Mouse (Mus musculus): Measurements from ENCODE around the gene Padi1.
A peak's percentile ranks its signal among the peaks of the same experiment; 100 is the strongest.

The Padi1 gene

GRCm38 (mm10) chr4:140845666-140846065 is at the start of gene Padi1:
Gene Padi1, minus strand, starts transcription at chr4:140845778.
- DNase-seq (ENCODE audit: inconsistent ontology term): no peak

DNA sequence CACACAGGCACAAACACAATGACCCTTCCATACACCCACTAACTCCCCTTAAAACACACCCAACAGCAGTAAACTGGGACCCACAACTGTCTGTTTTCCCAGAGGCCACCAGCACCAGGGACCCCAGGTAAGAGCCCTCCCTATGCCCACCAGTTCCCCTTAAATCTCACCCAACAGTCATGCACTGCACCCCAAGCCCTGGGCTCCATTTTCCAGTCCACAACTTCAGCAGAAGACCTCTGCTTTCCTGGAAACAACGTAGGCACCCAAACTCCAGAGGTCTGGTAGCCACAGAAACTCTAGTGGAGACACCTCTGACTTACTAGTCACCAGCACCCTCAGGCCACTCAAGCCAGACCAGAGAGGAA is 46.6 kb upstream of the Padi1 start:
- no peak for DNase-seq (ENCODE audit: inconsistent ontology term)

GRCm38 (mm10) chr4:140891525-140892162 is 46.1 kb upstream of the Padi1 start:
- DNase-seq (ENCODE audit: inconsistent ontology term): no peak

- no peak for DNase-seq (ENCODE audit: inconsistent ontology term)
These were observed 38.3 kb upstream of the Padi1 start for GRCm38 (mm10) chr4:140883852-140884251.

DNA sequence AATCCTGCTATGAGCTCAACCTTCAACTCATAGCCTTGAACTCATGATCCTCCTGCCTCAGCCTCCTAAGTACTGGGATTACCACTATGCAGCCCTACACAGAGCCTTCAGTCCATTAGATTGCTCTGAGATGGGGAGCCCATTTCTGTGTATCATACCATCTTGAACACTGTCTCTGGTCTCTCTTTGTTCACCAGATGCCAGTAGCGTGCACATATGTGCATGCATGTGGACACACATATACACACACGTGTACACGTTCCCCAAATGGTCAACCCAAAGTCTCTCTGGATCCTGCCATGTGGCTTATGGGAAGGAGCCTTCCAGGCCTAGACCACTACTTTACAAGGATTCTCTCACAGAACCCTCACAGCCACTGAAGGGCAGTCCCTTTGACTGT is 37.4 kb upstream of the Padi1 start:
- no peak for DNase-seq (ENCODE audit: inconsistent ontology term)

DNA sequence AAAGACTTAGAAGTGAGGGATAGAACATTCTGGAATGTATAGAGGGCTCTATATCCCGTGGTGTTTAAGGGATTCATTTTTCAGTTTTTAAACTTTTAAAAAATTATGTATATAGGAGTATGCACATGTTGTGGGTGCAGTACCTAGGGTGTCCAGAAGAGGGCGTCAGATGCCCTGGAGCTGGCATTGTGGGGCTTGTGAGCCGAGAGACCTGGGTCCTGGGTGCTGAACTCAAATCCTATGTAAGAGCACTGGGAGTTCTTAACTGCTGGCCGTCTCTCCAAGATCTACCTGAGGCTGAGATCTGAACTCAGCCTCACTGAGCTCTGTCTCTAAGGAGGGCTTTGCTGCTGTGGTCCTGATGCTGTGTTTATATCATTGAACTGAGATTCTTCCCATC is 36.8 kb upstream of the Padi1 start:
- no peak for DNase-seq (ENCODE audit: inconsistent ontology term)

GRCm38 (mm10) chr4:140881771-140882170 is 36.2 kb upstream of the Padi1 start:
- DNase-seq (ENCODE audit: inconsistent ontology term): no peak

DNA sequence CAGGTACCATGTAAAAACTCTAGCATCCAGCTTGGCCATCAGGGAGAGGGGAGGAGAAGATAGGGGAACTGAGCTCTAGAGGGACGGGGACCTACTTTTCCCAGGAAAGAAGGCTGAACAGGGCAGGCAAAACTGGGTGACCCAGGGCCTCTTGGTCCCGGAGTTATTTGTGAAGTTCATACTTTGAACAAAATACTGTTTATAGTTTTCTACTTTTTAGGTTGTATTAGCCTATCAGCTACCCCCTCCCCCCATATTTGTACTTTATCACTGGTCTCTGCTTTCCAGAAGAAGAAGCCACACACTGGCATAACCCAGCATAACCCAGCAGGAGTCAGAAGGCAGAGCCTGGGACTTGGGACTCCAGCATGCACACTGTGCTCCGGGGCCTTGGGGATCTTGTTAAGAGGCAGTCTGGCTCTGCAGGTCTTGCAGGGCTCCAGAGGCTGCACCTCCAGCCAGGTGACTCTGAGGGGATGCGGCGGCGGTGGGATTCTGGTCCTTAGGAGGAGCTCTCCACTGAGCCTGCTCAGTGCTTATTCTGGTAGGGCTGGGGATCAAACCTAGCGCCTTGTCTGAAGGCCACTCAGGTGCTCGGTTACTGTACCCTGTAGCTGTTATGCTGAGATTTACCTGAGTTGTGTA is 35.6 kb upstream of the Padi1 start:
- DNase-seq (ENCODE audit: inconsistent ontology term): no peak

DNA sequence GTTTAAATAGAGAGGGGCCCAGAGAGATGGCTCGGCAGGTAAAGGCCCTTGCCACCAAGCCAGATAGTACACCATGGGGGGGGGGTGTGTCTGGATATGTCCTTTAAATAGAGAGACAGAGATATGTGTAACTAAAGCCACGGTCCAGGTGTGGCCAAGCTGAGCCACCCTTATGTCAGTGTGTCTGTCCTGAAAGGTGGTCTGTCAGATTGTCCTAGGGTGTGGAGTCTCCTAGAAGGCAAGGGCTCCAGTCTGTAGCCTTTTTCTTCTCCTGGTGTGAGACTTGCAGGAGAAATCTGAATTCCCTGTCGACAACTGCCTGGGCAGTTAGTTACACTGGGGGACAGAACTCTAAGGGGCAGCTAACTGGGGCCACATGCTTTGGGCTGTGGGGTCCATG is 34.6 kb upstream of the Padi1 start:
- no peak for DNase-seq (ENCODE audit: inconsistent ontology term)

- peak; percentile 41 for DNase-seq (ENCODE audit: inconsistent ontology term)
These were observed 34.2 kb upstream of the Padi1 start for GRCm38 (mm10) chr4:140879739-140880138.

DNA sequence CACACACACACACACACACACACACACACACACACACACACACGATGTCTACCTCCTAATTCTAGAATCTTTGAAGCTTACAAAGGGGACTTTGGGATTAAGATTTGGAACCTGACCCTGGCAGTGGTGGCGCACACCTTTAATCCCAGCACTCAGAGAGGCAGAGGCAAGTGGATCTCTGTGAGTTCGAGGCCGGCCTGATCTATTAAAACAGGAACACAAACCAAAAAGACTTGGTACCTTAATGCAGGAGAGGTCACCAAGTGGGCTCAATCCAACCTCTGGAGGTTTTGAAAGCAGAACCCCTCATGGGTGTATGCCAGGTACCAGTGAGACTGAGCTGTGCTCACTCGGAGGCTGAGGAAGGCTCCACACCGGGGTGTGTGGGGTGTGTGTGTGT is 33.5 kb upstream of the Padi1 start:
- no peak for DNase-seq (ENCODE audit: inconsistent ontology term)

- no peak for DNase-seq (ENCODE audit: inconsistent ontology term)
These were observed 33.1 kb upstream of the Padi1 start for GRCm38 (mm10) chr4:140878655-140879054.

GRCm38 (mm10) chr4:140877441-140877840 is 31.9 kb upstream of the Padi1 start:
- DNase-seq (ENCODE audit: inconsistent ontology term): no peak

DNA sequence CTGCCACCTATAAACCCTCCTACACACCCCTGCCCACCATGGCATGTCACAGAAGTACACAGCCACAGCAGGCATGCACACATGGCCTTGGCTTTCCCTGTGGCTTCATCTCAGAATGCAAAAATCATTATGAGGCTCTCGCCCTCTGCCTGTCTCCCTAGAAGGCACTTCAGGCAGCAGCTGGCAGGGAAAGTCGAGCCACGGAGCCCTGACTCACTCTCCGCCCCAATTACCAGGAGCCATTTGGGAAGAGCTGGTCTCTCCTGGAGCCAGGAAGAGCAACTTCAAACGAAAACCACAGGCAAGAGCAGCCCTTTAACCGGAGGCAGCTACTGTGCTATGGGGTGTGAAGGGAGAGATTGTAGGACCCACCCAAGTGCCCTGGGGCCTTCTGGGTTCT is 31.1 kb upstream of the Padi1 start:
- peak; percentile 65 for DNase-seq (ENCODE audit: inconsistent ontology term)

DNA sequence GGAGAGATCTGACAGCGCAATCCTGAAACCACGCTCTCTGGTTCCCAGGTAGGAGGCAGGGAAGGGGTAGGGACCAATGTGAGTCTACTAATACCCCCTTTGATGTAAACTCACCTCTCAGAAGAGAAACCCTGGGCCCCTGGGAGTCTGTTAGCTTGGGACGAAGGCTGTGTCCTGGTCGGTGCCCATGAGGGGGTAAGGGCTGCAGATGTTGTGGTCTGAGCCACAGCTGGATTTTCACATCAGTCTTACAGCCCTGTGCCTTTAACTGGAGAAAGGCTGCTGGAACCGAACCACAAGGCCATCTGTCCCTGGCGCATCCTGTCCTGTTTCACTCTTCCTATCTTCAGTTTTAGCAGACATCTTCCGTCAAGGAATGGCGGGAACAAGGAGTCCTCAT is 30.6 kb upstream of the Padi1 start:
- DNase-seq (ENCODE audit: inconsistent ontology term): no peak

DNA sequence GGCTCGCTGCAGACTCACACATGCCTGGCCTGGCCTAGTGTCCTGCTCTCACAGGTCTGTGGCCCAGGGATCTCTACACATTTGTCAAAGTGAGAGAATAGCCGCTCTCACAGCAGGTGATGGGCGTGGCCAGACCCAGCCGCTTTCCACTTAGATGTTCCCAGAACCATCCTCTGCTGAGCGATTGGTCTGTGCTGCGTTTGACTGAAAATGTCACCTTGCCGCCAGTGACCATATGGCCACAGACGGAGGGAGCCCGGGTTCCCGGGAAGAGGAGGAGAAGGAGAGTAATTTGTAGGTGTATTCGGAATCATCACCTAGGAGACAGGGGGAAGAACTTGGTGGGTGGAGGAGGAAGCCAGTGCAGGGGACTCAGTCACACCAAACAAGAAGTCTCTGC is 27.4 kb upstream of the Padi1 start:
- DNase-seq (ENCODE audit: inconsistent ontology term): no peak

DNA sequence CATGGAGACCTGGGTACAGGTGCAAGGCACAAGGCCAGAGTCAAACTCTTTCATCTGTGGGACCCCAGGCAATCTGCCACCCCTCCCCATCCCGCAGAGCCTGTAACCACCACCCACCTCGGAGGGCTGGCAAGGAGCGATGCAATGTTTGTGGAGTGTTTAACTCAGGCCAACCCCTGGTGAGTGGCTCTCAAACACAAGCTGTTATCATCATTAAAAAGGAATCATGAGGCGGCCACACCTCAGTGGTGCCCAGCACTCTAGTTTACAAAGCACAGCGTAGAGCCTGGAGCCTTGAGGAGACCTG is 27.1 kb upstream of the Padi1 start:
- no peak for DNase-seq (ENCODE audit: inconsistent ontology term)

- DNase-seq (ENCODE audit: inconsistent ontology term): no peak
These were observed 26.5 kb upstream of the Padi1 start for GRCm38 (mm10) chr4:140871851-140872685.

DNA sequence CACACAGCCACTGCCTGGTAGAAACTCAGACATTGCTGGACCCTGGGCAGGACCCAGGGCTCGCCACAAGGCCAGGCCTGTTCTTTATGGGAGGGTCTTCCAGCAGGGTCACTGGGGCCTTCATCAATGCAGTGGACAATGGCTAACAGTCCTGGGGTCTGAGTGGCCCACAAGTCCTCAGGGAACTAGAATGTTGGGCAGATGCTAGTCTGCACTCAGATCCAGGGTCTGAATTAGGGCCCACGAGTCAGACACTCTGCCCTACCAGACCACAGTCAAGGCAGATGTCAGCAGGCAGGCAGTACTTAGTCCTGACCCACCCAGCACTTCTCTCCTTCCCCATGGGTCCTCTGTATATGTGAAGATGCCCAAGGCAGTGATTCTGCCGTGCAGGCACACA is 25.8 kb upstream of the Padi1 start:
- DNase-seq (ENCODE audit: inconsistent ontology term): no peak

GRCm38 (mm10) chr4:140870876-140871275 is 25.3 kb upstream of the Padi1 start:
- DNase-seq (ENCODE audit: inconsistent ontology term): no peak

DNA sequence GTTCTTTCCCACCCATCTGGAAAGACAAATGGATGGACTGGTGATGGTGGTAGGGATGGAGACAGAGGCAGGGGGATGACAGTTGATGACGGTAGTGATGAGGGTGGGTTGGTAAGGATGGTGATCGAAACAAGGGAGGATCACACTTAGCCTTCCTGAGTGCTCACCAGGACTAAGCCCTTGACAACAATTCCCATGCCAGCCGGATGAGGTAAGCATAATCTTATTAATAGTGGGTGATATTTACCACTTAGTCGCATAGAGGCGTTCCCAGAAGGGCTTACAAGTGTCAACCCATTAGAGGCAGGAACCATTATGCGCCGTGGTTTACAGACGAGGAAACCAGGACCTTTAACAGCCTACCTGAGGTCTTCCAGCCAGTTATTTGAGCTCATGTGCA is 24.4 kb upstream of the Padi1 start:
- no peak for DNase-seq (ENCODE audit: inconsistent ontology term)

- no peak for DNase-seq (ENCODE audit: inconsistent ontology term)
These were observed 23.1 kb upstream of the Padi1 start for GRCm38 (mm10) chr4:140868484-140869190.
